Mouse (Mus musculus): ENCODE measurements at regions not wholly inside any gene's neighbourhood (a gene's known extent, or its start where the extent isn't known, plus 50 kb on each side); places are given as distances from the start of the nearest gene placed in this dataset.

- TF ChIP-seq CTCF (IDR thresholded peaks at IDR 0.05; ENCODE audit: extremely low read depth, insufficient read length, insufficient replicate concordance, low read depth, low read length) (no peak), POLR2A (IDR thresholded peaks at IDR 0.05; ENCODE audit: low read depth, low read length) (no peak)
These were observed 364.1 kb upstream of the Adamts16 start for GRCm38 (mm10) chr13:71205708-71206107.

Data from small intestine, adult 2 months (tissue).